Mouse (Mus musculus) lung, postnatal 0 days (tissue): ENCODE results near the gene Micu1.

Experiments used
- CTCF ChIP-seq: IDR thresholded peaks from 2 replicates; pipeline ENCODE4 v1.5.1; 2016; ENCODE audit warnings: antibody characterized with exemption, mild to moderate bottlenecking
- EP300 ChIP-seq: IDR thresholded peaks from 2 replicates; pipeline ENCODE4 v1.6.1; 2016; ENCODE audit warnings: antibody characterized with exemption, mild to moderate bottlenecking, control low read depth

DNA sequence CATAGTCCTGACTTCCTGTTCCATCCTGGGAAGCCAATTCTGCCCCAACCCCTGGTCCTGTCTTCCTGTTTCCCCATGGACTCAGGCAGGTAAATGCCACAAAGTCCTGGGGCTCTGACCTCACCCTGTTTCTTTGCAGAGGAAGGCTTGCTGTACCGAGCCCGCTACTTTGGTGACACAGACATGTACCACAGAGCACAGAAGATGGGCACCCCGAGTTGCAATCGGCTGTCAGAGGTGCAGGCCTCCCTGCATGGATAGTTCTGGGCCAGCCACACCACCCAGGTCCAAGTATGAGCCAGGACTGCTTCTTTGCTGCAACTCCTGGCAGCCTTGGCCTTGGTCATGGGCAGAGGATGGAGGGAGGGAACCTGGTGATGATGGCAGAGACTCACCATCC is 193.9 kb downstream of the Micu1 start:
- TF ChIP-seq CTCF, result no peak
- no peak for TF ChIP-seq EP300
